Mouse (Mus musculus): Measurements from ENCODE around the gene Brd3os. TPM values are rescaled to one million over a fixed set of nuclear protein-coding genes. Genes with fewer than 3 reads are reported as not detected.
A peak's percentile ranks its signal among the peaks of the same experiment; 100 is the strongest.

Gene Brd3os
- polyA plus RNA-seq, 1 experiment from 2014 or later = 15.1 TPM

- Histone ChIP-seq H3K9me3 (ENCODE audit: control insufficient read depth, low read length) (no peaks in the 10 kb centered on the region), H3K9ac (ENCODE audit: low read length) (no peak overlapping the region), H3K36me3 (ENCODE audit: control insufficient read depth, insufficient read depth, low read length) (peaks cover 2% of the 10 kb centered on the region; the same call in 1 of the 2 replicates), H3K27ac (ENCODE audit: low read depth, low read length) (no peak overlapping the region), H3K4me3 (ENCODE audit: low read depth, low read length) (no peak overlapping the region), H3K27me3 (ENCODE audit: control insufficient read depth, insufficient read depth, low read length) (no peaks in the 10 kb centered on the region), H3K4me1 (ENCODE audit: control insufficient read depth, insufficient read depth, low read length) (peaks cover 73% of the 10 kb centered on the region), H3K4me2 (no peak overlapping the region)
- ATAC-seq (ENCODE audit: low FRiP score) = no peak
- WGBS = 61% methylated on average over 5 of the region's 5 CpGs
- no peak for DNase-seq (ENCODE audit: low spot score, missing footprints)
Measured at GRCm38 (mm10) chr2:27417648-27418153, 24.4 kb upstream of the Brd3os start.

GRCm38 (mm10) chr2:27418577-27419070 is 23.5 kb upstream of the Brd3os start:
- no peak overlapping the region for H3K4me2 ChIP-seq
- H3K27ac ChIP-seq (ENCODE audit: low read depth, low read length) = no peak overlapping the region
- H3K27me3 ChIP-seq (ENCODE audit: control insufficient read depth, insufficient read depth, low read length) = no peaks in the 10 kb centered on the region
- no peaks in the 10 kb centered on the region for H3K9me3 ChIP-seq (ENCODE audit: control insufficient read depth, low read length)
- peaks cover 75% of the 10 kb centered on the region for H3K4me1 ChIP-seq (ENCODE audit: control insufficient read depth, insufficient read depth, low read length)
- H3K36me3 ChIP-seq (ENCODE audit: control insufficient read depth, insufficient read depth, low read length) = peaks cover 2% of the 10 kb centered on the region; the same call in 1 of the 2 replicates
- no peak overlapping the region for H3K4me3 ChIP-seq (ENCODE audit: low read depth, low read length)
- DNase-seq (ENCODE audit: low spot score, missing footprints) = no peak
- no peak for ATAC-seq (ENCODE audit: low FRiP score)
- no peak overlapping the region for H3K9ac ChIP-seq (ENCODE audit: low read length)
- WGBS = 63% methylated on average over 6 of the region's 6 CpGs

- H3K4me2 ChIP-seq = no peak overlapping the region
- H3K27ac ChIP-seq (ENCODE audit: low read depth, low read length) = no peak overlapping the region
Measured at GRCm38 (mm10) chr2:27421293-27422068, 20.6 kb upstream of the Brd3os start.

GRCm38 (mm10) chr2:27423596-27423995 is 18.5 kb upstream of the Brd3os start:
- H3K9me3 ChIP-seq (ENCODE audit: control insufficient read depth, low read length) = no peaks in the 10 kb centered on the region
- no peak overlapping the region for H3K4me3 ChIP-seq (ENCODE audit: low read depth, low read length)
- peak overlapping the region; percentile 82 for H3K4me2 ChIP-seq
- H3K27ac ChIP-seq (ENCODE audit: low read depth, low read length) = no peak overlapping the region
- H3K27me3 ChIP-seq (ENCODE audit: control insufficient read depth, insufficient read depth, low read length) = no peaks in the 10 kb centered on the region
- no peak for ATAC-seq (ENCODE audit: low FRiP score)
- DNase-seq (ENCODE audit: low spot score, missing footprints) = no peak
- H3K4me1 ChIP-seq (ENCODE audit: control insufficient read depth, insufficient read depth, low read length) = peaks cover 50% of the 10 kb centered on the region
- 84% methylated on average over 7 of the region's 7 CpGs for WGBS
- H3K9ac ChIP-seq (ENCODE audit: low read length) = peak overlapping the region; percentile 98
- H3K36me3 ChIP-seq (ENCODE audit: control insufficient read depth, insufficient read depth, low read length) = peaks cover 2% of the 10 kb centered on the region; the same call in 1 of the 2 replicates

More at GRCm38 (mm10) chr2:27421293-27422068, 20.6 kb upstream of the Brd3os start:
- no peak for DNase-seq (ENCODE audit: low spot score, missing footprints)
- 78% methylated on average over 20 of the region's 20 CpGs for WGBS
- Histone ChIP-seq H3K9ac (ENCODE audit: low read length) (0 out of 2 replicates have a peak overlapping the region, but pooled peaks have one; percentile 16), H3K36me3 (ENCODE audit: control insufficient read depth, insufficient read depth, low read length) (peaks cover 2% of the 10 kb centered on the region; the same call in 1 of the 2 replicates), H3K4me3 (ENCODE audit: low read depth, low read length) (no peak overlapping the region), H3K27me3 (ENCODE audit: control insufficient read depth, insufficient read depth, low read length) (no peaks in the 10 kb centered on the region), H3K9me3 (ENCODE audit: control insufficient read depth, low read length) (no peaks in the 10 kb centered on the region), H3K4me1 (ENCODE audit: control insufficient read depth, insufficient read depth, low read length) (peaks cover 57% of the 10 kb centered on the region)
- no peak for ATAC-seq (ENCODE audit: low FRiP score)

- DNase-seq (ENCODE audit: low spot score, missing footprints) (peak; percentile 96), ATAC-seq (ENCODE audit: low FRiP score) (peak; percentile 30)
- Histone ChIP-seq H3K4me1 (ENCODE audit: control insufficient read depth, insufficient read depth, low read length) (peaks cover 36% of the 10 kb centered on the region), H3K4me2 (peak overlapping the region; percentile 82), H3K27me3 (ENCODE audit: control insufficient read depth, insufficient read depth, low read length) (no peaks in the 10 kb centered on the region), H3K27ac (ENCODE audit: low read depth, low read length) (peak overlapping the region; percentile 80), H3K9me3 (ENCODE audit: control insufficient read depth, low read length) (no peaks in the 10 kb centered on the region), H3K36me3 (ENCODE audit: control insufficient read depth, insufficient read depth, low read length) (peaks cover 2% of the 10 kb centered on the region; the same call in 1 of the 2 replicates), H3K9ac (ENCODE audit: low read length) (peak overlapping the region; percentile 98), H3K4me3 (ENCODE audit: low read depth, low read length) (peak overlapping the region; percentile 93)
- 1% methylated on average over 20 of the region's 20 CpGs for WGBS
Measured at GRCm38 (mm10) chr2:27425161-27425611, 16.9 kb upstream of the Brd3os start.

- no peaks in the 10 kb centered on the region for H3K27me3 ChIP-seq (ENCODE audit: control insufficient read depth, insufficient read depth, low read length)
- ATAC-seq (ENCODE audit: low FRiP score) (peak; percentile 17; the same call in 1 of the 2 replicates), DNase-seq (ENCODE audit: low spot score, missing footprints) (peak; percentile 97)
- H3K36me3 ChIP-seq (ENCODE audit: control insufficient read depth, insufficient read depth, low read length) = peaks cover 2% of the 10 kb centered on the region; the same call in 1 of the 2 replicates
- peak overlapping the region; percentile 93 for H3K4me3 ChIP-seq (ENCODE audit: low read depth, low read length)
- H3K4me1 ChIP-seq (ENCODE audit: control insufficient read depth, insufficient read depth, low read length) = peaks cover 35% of the 10 kb centered on the region
- H3K27ac ChIP-seq (ENCODE audit: low read depth, low read length) = peak overlapping the region; percentile 80
- under 1% methylated on average over 58 of the region's 60 CpGs for WGBS
- peak overlapping the region; percentile 98 for H3K9ac ChIP-seq (ENCODE audit: low read length)
- peak overlapping the region; percentile 82 for H3K4me2 ChIP-seq
- H3K9me3 ChIP-seq (ENCODE audit: control insufficient read depth, low read length) = no peaks in the 10 kb centered on the region
Measured at GRCm38 (mm10) chr2:27425751-27426405, 16.2 kb upstream of the Brd3os start.

GRCm38 (mm10) chr2:27426406-27426854 is 15.7 kb upstream of the Brd3os start:
- H3K36me3 ChIP-seq (ENCODE audit: control insufficient read depth, insufficient read depth, low read length) = no peaks in the 10 kb centered on the region; the same call in 1 of the 2 replicates
- no peaks in the 10 kb centered on the region for H3K9me3 ChIP-seq (ENCODE audit: control insufficient read depth, low read length)
- H3K4me3 ChIP-seq (ENCODE audit: low read depth, low read length) = peak overlapping the region; percentile 93
- H3K27ac ChIP-seq (ENCODE audit: low read depth, low read length) = peak overlapping the region; percentile 80
- under 1% methylated on average over 31 of the region's 64 CpGs for WGBS
- DNase-seq (ENCODE audit: low spot score, missing footprints) = no peak
- H3K9ac ChIP-seq (ENCODE audit: low read length) = peak overlapping the region; percentile 98
- peaks cover 35% of the 10 kb centered on the region for H3K4me1 ChIP-seq (ENCODE audit: control insufficient read depth, insufficient read depth, low read length)
- peak; percentile 57 for ATAC-seq (ENCODE audit: low FRiP score)
- H3K4me2 ChIP-seq = peak overlapping the region; percentile 82
- H3K27me3 ChIP-seq (ENCODE audit: control insufficient read depth, insufficient read depth, low read length) = no peaks in the 10 kb centered on the region

- no peaks in the 10 kb centered on the region; the same call in 1 of the 2 replicates for H3K36me3 ChIP-seq (ENCODE audit: control insufficient read depth, insufficient read depth, low read length)
- DNase-seq (ENCODE audit: low spot score, missing footprints) (peak; percentile 98), ATAC-seq (ENCODE audit: low FRiP score) (peak; percentile 89)
- H3K4me3 ChIP-seq (ENCODE audit: low read depth, low read length) = peak within 1 kb of the TSS; percentile 93
- H3K27ac ChIP-seq (ENCODE audit: low read depth, low read length) = peak within 1 kb of the TSS; percentile 80
- peaks cover 32% of the 10 kb centered on the region for H3K4me1 ChIP-seq (ENCODE audit: control insufficient read depth, insufficient read depth, low read length)
- H3K4me2 ChIP-seq = peak within 1 kb of the TSS; percentile 82
- H3K27me3 ChIP-seq (ENCODE audit: control insufficient read depth, insufficient read depth, low read length) = no peaks in the 10 kb centered on the region
- under 1% methylated on average over 58 of the region's 58 CpGs for WGBS
- H3K9ac ChIP-seq (ENCODE audit: low read length) = peak within 1 kb of the TSS; percentile 98
- no peaks in the 10 kb centered on the region for H3K9me3 ChIP-seq (ENCODE audit: control insufficient read depth, low read length)
Measured at GRCm38 (mm10) chr2:27426855-27427457, 15.2 kb upstream of the Brd3os start, which contains the start of gene Vav2. Gene Vav2 (minus strand): TSS chr2:27427033.

Measured in midbrain, embryonic 11.5 days (tissue).